Mouse (Mus musculus) embryonic facial prominence, embryonic 14.5 days (tissue): ENCODE data around the gene Gstm7. TPM values are rescaled to one million over a fixed set of nuclear protein-coding genes. Genes with fewer than 3 reads are reported as not detected.
A peak's percentile ranks its signal among the peaks of the same experiment; 100 is the strongest.
"Not testable (repeated sequence)": the region's sequence is repeated elsewhere in the genome, so short reads cannot be mapped to it uniquely, and the experiment has no call there.

ENCODE experiments used
- ATAC-seq: fragments of 200-750 bp; cut with Nextera tagmentation; 2 replicates; pipeline ENCODE4 v1.8.0; 2017; ENCODE audit warnings: low read depth, moderate number of reproducible peaks, moderate TSS enrichment
- DNase-seq: peaks from one replicate; pipeline ENCODE4 v3.0.0-alpha.2; 2015; ENCODE audit warnings: low spot score
- H3K27ac ChIP-seq: fragments of 300-500 bp; sonication (generic); replicated peaks from 2 replicates; pipeline ENCODE4 v1.5.1; 2014; ENCODE audit warnings: low read depth, mild to moderate bottlenecking, low read length, moderate library complexity
- H3K27me3 ChIP-seq: fragments of 300-500 bp; sonication (generic); replicated peaks from 2 replicates; pipeline ENCODE4 v1.6.1; 2014; ENCODE audit warnings: low read length; ENCODE audit not compliant: control insufficient read depth, insufficient read depth
- H3K36me3 ChIP-seq: fragments of 300-500 bp; sonication (generic); 2 replicates; pipeline ENCODE4 v1.6.1; 2014; ENCODE audit warnings: low read length, mixed read lengths; ENCODE audit not compliant: control insufficient read depth, insufficient read depth
- H3K4me1 ChIP-seq: fragments of 300-500 bp; sonication (generic); 2 replicates; pipeline ENCODE4 v1.6.1; 2014; ENCODE audit warnings: antibody characterized with exemption, low read length; ENCODE audit not compliant: control insufficient read depth, insufficient read depth
- H3K4me2 ChIP-seq: fragments of 300-500 bp; sonication (generic); 2 replicates; pipeline ENCODE4 v1.6.1; 2014; ENCODE audit warnings: low read depth, mild to moderate bottlenecking, low read length, moderate library complexity, mixed read lengths
- H3K4me3 ChIP-seq: fragments of 300-500 bp; sonication (generic); 2 replicates; pipeline ENCODE4 v1.5.1; 2014; ENCODE audit warnings: low read depth, mild to moderate bottlenecking, low read length
- H3K9ac ChIP-seq: fragments of 300-500 bp; sonication (generic); 2 replicates; pipeline ENCODE4 v1.6.1; 2014; ENCODE audit warnings: low read depth, mild to moderate bottlenecking, low read length, moderate library complexity, mixed read lengths
- H3K9me3 ChIP-seq: fragments of 300-500 bp; sonication (generic); 2 replicates; pipeline ENCODE4 v1.6.1; 2016; ENCODE audit warnings: low read length; ENCODE audit not compliant: control insufficient read depth
- WGBS: fragments of 180-500 bp; shearing (Covaris S2); extraction: QIAGEN DNeasy Blood & Tissue Kit; methylation state at CpG from one replicate; pipeline ENCODE4 v1.1.7; 2014; 5-methylcytosine and 5-hydroxymethylcytosine counted together
- polyA plus RNA-seq: library from polyadenylated mRNA; unstranded; fragments of >200 nt; fragmentation: Nextera tagmentation; extraction: Ambion mirVana; gene quantifications from 2 replicates; pipeline ENCODE4 v1.2.1, GENCODE M21; 2014

The Gstm7 gene
- 13.9 and 15.2 TPM in 2 replicates for polyA plus RNA-seq

DNA sequence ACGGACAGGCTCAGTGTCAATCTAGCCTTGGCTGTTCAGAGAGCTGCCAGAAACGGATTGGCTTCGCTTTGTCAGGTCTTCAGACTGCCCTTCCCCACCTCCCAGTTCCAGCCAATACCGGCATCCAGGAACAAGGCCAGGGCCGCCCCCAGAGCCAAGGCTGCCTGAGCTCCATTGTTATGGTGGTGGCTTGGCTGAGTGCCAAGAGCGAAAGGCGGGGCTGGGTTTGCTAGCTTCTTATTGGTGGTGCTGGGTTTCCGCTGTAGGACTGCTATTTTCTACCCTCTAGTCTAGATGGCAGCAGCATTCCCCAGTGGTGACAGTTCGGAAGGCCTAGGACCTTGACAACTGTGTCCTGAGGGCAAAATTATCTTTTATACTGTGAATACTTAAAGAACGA is at the start of gene Gstm7:
Gene Gstm7 (minus strand): TSS at position 148 of the 400 bp plus-strand sequence.
- ATAC-seq (peak; percentile 97), DNase-seq (peak; percentile 98)
- WGBS: 5% methylated on average over 10 of the region's 10 CpGs
- no peaks in the 10 kb centered on the region for H3K4me1 ChIP-seq
- H3K27me3 ChIP-seq: no peaks in the 10 kb centered on the region
- no peaks in the 10 kb centered on the region for H3K9me3 ChIP-seq
- H3K9ac ChIP-seq: peak within 1 kb of the TSS; percentile 43
- H3K36me3 ChIP-seq: no peaks in the 10 kb centered on the region
- peak within 1 kb of the TSS; percentile 44 for H3K4me2 ChIP-seq
- H3K4me3 ChIP-seq: peak within 1 kb of the TSS; percentile 10; the same call in 1 of the 2 replicates
- H3K27ac ChIP-seq: no peak within 1 kb of the TSS; the same call in 1 of the 2 replicates

DNA sequence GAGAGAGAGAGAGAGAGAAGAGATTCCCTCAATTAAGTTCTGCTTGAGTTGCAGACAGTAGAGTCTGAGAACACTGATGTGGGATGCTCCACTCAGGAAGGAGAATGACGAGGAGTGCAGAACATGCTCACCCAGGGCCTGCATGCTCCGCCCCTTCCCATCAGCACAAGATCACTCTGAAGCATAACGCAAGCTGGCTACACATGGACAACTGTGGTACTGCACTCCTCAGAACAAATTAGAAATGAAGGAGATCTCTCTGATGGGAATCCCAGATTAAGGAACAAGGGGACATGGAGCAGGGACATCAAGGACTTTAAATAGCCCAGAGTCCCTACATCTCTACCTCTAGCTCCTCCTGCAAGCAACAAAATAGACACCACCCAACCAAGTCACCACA is 49.6 kb upstream of the Gstm7 start:
- Histone ChIP-seq H3K36me3 (no peaks in the 10 kb centered on the region), H3K4me3 (no peak overlapping the region), H3K27ac (no peak overlapping the region), H3K9me3 (no peaks in the 10 kb centered on the region), H3K9ac (no peak overlapping the region), H3K4me2 (no peak overlapping the region), H3K27me3 (no peaks in the 10 kb centered on the region), H3K4me1 (0 out of 2 replicates have a peak, but pooled peaks cover 4% of the 10 kb centered on the region)
- DNase-seq (no peak), ATAC-seq (no peak)
- WGBS: 66% methylated on average over 3 of the region's 3 CpGs

DNA sequence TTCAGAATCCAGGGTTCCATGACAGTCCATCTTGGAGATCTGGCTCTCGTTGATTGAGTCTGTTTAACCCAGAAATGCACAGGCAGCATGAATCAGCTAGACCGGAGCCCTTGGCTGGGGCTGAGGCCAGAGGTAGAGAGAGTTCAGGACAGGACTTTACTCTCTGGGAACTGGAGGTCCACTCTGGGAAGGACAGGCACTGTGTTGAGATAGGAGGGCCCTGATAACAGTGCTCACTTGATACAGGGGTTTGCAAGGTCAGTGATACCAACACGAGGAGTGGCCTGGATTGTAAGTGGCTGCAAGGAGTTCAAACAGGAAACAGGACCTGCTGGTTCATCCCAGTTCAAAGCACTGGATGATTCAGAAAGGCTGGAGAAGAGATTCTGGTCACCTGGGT is 46.1 kb upstream of the Gstm7 start:
- Histone ChIP-seq H3K4me1 (no peaks in the 10 kb centered on the region), H3K36me3 (no peaks in the 10 kb centered on the region), H3K27ac (no peak overlapping the region), H3K9ac (no peak overlapping the region), H3K4me3 (no peak overlapping the region), H3K4me2 (no peak overlapping the region), H3K9me3 (no peaks in the 10 kb centered on the region), H3K27me3 (no peaks in the 10 kb centered on the region)
- DNase-seq (no peak), ATAC-seq (no peak)
- WGBS: 82% methylated on average over 3 of the region's 3 CpGs

DNA sequence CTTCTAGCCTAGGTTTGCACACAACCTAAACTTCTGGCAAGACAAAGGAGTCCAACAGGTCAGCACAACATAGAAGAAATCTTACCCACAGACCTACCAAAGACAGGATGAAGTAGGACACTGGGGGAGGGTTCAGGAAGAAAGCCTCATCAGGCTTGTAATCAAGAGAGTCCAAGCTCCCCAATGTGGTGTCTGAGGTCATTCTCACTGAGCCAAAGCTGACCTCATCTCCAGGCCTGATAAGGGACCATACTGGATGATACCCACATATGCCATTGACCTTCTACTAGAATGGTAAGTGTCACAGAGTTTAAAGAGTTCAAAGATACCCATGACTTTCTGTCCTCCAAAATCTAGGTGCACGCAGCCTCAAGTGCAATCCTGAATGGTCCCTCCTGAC is 42.6 kb upstream of the Gstm7 start:
- 82% methylated on average over 1 of the region's 1 CpGs for WGBS
- no peaks in the 10 kb centered on the region for H3K36me3 ChIP-seq
- H3K27ac ChIP-seq: no peak overlapping the region

DNA sequence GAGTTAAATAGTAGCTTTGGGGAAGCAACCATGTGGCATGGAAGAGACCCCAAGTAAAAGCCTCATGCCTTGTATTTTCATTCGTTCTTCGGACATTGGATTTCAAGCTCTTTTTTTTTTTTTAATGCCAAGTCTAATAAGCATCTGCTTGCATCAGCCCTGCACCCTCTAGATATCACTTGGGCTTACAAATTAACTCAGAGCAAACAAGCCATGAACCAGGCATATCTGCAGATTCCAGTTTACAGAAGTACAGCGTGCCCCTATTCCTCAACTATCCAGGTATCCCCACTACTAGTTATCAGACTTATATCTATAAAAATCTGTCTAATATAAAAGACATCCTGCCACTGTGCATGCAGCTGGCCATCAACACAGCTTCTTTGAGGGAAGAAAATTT is 40.5 kb upstream of the Gstm7 start:
- H3K4me2 ChIP-seq: no peak overlapping the region
- H3K9ac ChIP-seq: no peak overlapping the region
- DNase-seq (no peak), ATAC-seq (no peak)
- no peaks in the 10 kb centered on the region for H3K4me1 ChIP-seq
- 87% methylated on average over 3 of the region's 3 CpGs for WGBS
- no peak overlapping the region for H3K4me3 ChIP-seq
- H3K36me3 ChIP-seq: no peaks in the 10 kb centered on the region
- H3K9me3 ChIP-seq: no peaks in the 10 kb centered on the region
- no peaks in the 10 kb centered on the region for H3K27me3 ChIP-seq
- H3K27ac ChIP-seq: no peak overlapping the region

More for the DNA sequence above, 42.6 kb upstream of the Gstm7 start:
- Histone ChIP-seq H3K4me2 (no peak overlapping the region), H3K4me1 (no peaks in the 10 kb centered on the region), H3K27me3 (no peaks in the 10 kb centered on the region), H3K4me3 (no peak overlapping the region), H3K9ac (no peak overlapping the region), H3K9me3 (no peaks in the 10 kb centered on the region)
- no peak for DNase-seq
- no peak for ATAC-seq

DNA sequence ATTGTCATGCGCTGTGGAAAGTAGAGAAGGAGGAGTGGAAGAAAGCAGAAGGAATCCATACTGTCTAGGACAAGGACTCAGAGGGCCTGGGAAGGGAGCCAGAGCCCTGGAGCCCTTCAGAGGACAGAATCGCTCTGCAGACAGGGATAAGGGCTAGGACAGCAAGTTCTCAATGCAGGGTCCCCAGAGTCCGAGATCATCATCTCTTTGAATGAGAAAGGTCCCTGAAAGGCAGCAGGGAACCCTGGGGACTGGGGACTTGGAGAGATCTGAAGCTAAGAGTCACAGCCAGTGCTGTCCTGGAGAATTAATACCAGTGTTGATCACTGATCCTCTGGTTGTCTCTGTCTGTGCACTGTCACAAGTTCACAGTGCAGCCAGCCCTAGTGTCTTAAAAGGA is 39.5 kb upstream of the Gstm7 start:
- H3K9ac ChIP-seq, ATAC-seq, H3K27ac ChIP-seq, DNase-seq, H3K4me3 ChIP-seq, H3K4me1 ChIP-seq, H3K27me3 ChIP-seq, H3K9me3 ChIP-seq, H3K36me3 ChIP-seq, H3K4me2 ChIP-seq: not testable (repeated sequence)
- 52% methylated on average over 3 of the region's 3 CpGs for WGBS

DNA sequence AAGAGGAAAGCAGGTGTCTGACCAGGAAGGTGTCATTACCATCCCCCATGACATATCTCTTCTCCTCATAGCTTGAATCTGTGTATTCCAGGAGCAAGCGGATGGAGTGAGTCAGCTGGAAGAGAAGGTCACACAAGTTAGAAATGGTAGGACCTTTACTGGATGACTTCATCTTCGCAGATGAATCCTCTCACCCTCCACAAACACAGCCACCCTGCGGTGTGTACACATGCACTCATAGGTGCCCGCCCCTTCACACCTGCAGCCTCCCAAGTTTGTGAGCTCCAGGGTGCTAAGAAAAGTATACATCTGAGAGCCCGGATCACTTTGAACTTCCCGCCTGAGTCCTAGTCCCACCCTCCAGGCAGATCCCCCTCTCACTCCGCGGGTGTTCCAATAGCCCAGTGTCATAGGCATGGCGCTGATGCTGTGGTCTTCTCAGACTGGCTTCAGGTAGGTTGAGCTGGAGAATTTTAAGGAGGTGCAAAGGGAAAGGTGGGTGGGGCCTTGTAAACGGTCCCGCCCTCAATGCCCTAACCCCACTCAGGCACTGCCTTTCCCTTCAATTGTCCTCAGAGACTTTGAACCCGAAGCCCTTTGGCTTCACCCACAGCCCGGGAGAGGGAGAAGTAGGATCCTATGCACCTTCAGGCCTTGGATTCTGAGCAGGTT is 37.2 kb upstream of the Gstm7 start, which contains the start of gene Gstm3:
Gene Gstm3 (minus strand): TSS at position 560 of the 672 bp plus-strand sequence.
- 60% methylated on average over 13 of the region's 13 CpGs for WGBS
- Histone ChIP-seq H3K4me1 (no peaks in the 10 kb centered on the region), H3K27ac (no peak within 1 kb of the TSS), H3K9me3 (no peaks in the 10 kb centered on the region), H3K27me3 (no peaks in the 10 kb centered on the region), H3K4me2 (no peak within 1 kb of the TSS), H3K36me3 (no peaks in the 10 kb centered on the region), H3K4me3 (no peak within 1 kb of the TSS), H3K9ac (no peak within 1 kb of the TSS)
- DNase-seq (no peak), ATAC-seq (no peak)

DNA sequence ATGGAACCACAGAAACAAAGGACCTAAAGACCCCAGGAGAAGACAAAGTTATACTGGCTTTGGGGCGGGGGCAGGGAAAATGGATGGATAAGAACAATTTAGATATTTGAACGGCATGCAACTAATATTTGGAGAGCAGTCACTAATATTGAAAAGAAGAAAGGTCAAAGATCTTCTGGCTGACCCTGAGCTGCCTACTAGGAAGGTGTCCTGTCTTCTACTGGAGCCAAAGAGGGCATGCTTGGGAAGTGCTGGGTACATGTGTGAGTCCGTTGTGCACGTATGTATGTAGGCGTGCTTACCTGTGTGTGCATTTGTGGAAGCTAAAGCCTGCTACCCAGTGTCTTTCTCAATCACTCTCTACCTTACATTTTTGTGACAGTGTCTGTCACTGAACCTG is 35.0 kb upstream of the Gstm7 start:
- Histone ChIP-seq H3K27me3 (no peaks in the 10 kb centered on the region), H3K9me3 (no peaks in the 10 kb centered on the region)
- ATAC-seq: no peak

DNA sequence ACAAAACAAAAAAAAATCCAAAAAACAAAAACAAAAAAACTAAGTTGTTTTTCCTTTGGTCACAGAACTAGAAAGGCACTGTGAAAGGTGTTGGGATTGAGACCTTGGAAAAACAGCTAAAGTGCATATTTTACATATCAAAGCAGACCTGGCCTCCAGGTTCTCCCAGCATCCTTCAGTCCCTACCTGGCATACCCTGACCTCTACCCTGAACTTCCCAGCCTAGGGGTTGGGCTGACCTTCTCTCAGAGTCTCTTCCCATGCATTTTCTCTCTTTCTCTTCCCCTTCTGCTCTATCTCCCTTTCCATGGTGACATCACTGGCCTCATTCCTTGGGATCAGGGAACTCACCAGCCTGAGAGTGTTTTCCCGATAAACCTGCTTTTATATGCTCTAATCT is 34.0 kb upstream of the Gstm7 start:
- WGBS: 64% methylated on average over 1 of the region's 1 CpGs
- no peak overlapping the region for H3K4me3 ChIP-seq
- no peaks in the 10 kb centered on the region for H3K9me3 ChIP-seq
- no peak overlapping the region for H3K27ac ChIP-seq
- H3K9ac ChIP-seq: no peak overlapping the region
- no peak overlapping the region for H3K4me2 ChIP-seq
- H3K27me3 ChIP-seq: no peaks in the 10 kb centered on the region
- H3K36me3 ChIP-seq: no peaks in the 10 kb centered on the region
- no peak for ATAC-seq
- DNase-seq: no peak
- H3K4me1 ChIP-seq: no peaks in the 10 kb centered on the region

More for the DNA sequence above, 35.0 kb upstream of the Gstm7 start:
- WGBS: 94% methylated on average over 5 of the region's 5 CpGs
- H3K4me2 ChIP-seq: no peak overlapping the region
- H3K27ac ChIP-seq: no peak overlapping the region
- no peak overlapping the region for H3K4me3 ChIP-seq
- H3K9ac ChIP-seq: no peak overlapping the region
- no peaks in the 10 kb centered on the region for H3K4me1 ChIP-seq
- no peak for DNase-seq
- H3K36me3 ChIP-seq: no peaks in the 10 kb centered on the region
